Mouse (Mus musculus) lung, embryonic 14.5 days (tissue): ENCODE results near the gene Ston1. TPM values are rescaled to one million over a fixed set of nuclear protein-coding genes. Genes with fewer than 3 reads are reported as not detected.

ENCODE experiments used
- ATAC-seq: fragments of 200-750 bp; cut with Nextera tagmentation; 2 replicates; pipeline ENCODE4 v1.8.0; 2017; ENCODE audit warnings: mild to moderate bottlenecking, moderate TSS enrichment, moderate library complexity; ENCODE audit not compliant: insufficient read depth
- DNase-seq: peaks from one replicate; pipeline ENCODE4 v3.0.0-alpha.2; 2015
- H3K27ac ChIP-seq: fragments of 300-500 bp; sonication (generic); 2 replicates; pipeline ENCODE4 v1.5.1; 2014; ENCODE audit warnings: low read depth, mild to moderate bottlenecking, moderate library complexity
- H3K27me3 ChIP-seq: fragments of 300-500 bp; sonication (generic); 2 replicates; pipeline ENCODE4 v1.6.1; 2014; ENCODE audit warnings: low read length, control low read depth; ENCODE audit not compliant: insufficient read depth
- H3K36me3 ChIP-seq: fragments of 300-500 bp; sonication (generic); 2 replicates; pipeline ENCODE4 v1.6.1; 2014; ENCODE audit warnings: control low read depth; ENCODE audit not compliant: insufficient read depth
- H3K4me1 ChIP-seq: fragments of 300-500 bp; sonication (generic); 2 replicates; pipeline ENCODE4 v1.6.1; 2014; ENCODE audit warnings: antibody characterized with exemption, control low read depth; ENCODE audit not compliant: insufficient read depth
- H3K4me2 ChIP-seq: fragments of 300-500 bp; sonication (generic); 2 replicates; pipeline ENCODE4 v1.6.1; 2014; ENCODE audit warnings: mild to moderate bottlenecking
- H3K4me3 ChIP-seq: fragments of 300-500 bp; sonication (generic); 2 replicates; pipeline ENCODE4 v1.5.1; 2014; ENCODE audit warnings: low read depth, low read length
- H3K9ac ChIP-seq: fragments of 300-500 bp; sonication (generic); 2 replicates; pipeline ENCODE4 v1.6.1; 2014
- H3K9me3 ChIP-seq: fragments of 300-500 bp; sonication (generic); 2 replicates; pipeline ENCODE4 v1.6.1; 2016; ENCODE audit warnings: low read depth, low read length, control low read depth
- CTCF ChIP-seq: IDR thresholded peaks from 2 replicates; pipeline ENCODE4 v1.5.1; 2016; ENCODE audit warnings: antibody characterized with exemption, low read depth
- WGBS: fragments of 180-500 bp; shearing (Covaris S2); extraction: QIAGEN DNeasy Blood & Tissue Kit; methylation state at CpG from one replicate; pipeline ENCODE4 v1.1.7; 2014; 5-methylcytosine and 5-hydroxymethylcytosine counted together
- polyA plus RNA-seq: library from polyadenylated mRNA; unstranded; fragments of >200 nt; fragmentation: Nextera tagmentation; extraction: Ambion mirVana; gene quantifications from 2 replicates; pipeline ENCODE4 v1.2.1, GENCODE M21; 2014

Ston1 gene
- polyA plus RNA-seq, 1 experiment from 2014 or later, result 11.7 TPM

GRCm38 (mm10) chr17:88703112-88703511 lies 105.6 kb downstream of the Ston1 start:
- TF ChIP-seq CTCF, result no peak
- H3K27ac ChIP-seq, result peak overlapping the region; percentile 58; the same call in 1 of the 2 replicates
- 25% methylated on average over 4 of the region's 4 CpGs for WGBS

GRCm38 (mm10) chr17:88706231-88706649 lies 108.8 kb downstream of the Ston1 start:
- ATAC-seq, result no peak; the same call in 1 of the 2 replicates
- Histone ChIP-seq H3K4me3 (no peak overlapping the region), H3K27ac (no peak overlapping the region), H3K4me1 (no peaks in the 10 kb centered on the region), H3K4me2 (no peak overlapping the region), H3K27me3 (no peaks in the 10 kb centered on the region), H3K36me3 (no peaks in the 10 kb centered on the region), H3K9ac (no peak overlapping the region), H3K9me3 (no peaks in the 10 kb centered on the region)
- no peak for DNase-seq
- no peak for TF ChIP-seq CTCF
- WGBS, result 56% methylated on average over 8 of the region's 8 CpGs

More at GRCm38 (mm10) chr17:88703112-88703511, 105.6 kb downstream of the Ston1 start:
- no peak overlapping the region for H3K4me3 ChIP-seq
- DNase-seq (no peak), ATAC-seq (peak; percentile 12; the same call in 1 of the 2 replicates)
- H3K9ac ChIP-seq, result no peak overlapping the region
- H3K4me2 ChIP-seq, result no peak overlapping the region
- H3K27me3 ChIP-seq, result no peaks in the 10 kb centered on the region
- H3K36me3 ChIP-seq, result no peaks in the 10 kb centered on the region
- no peaks in the 10 kb centered on the region for H3K9me3 ChIP-seq
- H3K4me1 ChIP-seq, result no peaks in the 10 kb centered on the region

Other genes starting within 250 kb of the Ston1 start
- 15.1 and 15.3 TPM in 2 replicates for gene Foxn2, start 157.0 kb upstream of the Ston1 start, polyA plus RNA-seq
- 26.4 and 28.7 TPM in 2 replicates for gene Ppp1r21, start 67.6 kb upstream of the Ston1 start, polyA plus RNA-seq
- not detected in 2 replicates for gene Gtf2a1l, start 71.0 kb downstream of the Ston1 start, polyA plus RNA-seq
- 0.31 and 0.61 TPM in 2 replicates for gene Lhcgr, start 194.3 kb downstream of the Ston1 start, polyA plus RNA-seq